Mouse (Mus musculus) liver, postnatal 0 days (tissue): ENCODE data around the gene Dera. TPM values are rescaled to one million over a fixed set of nuclear protein-coding genes. Genes with fewer than 3 reads are reported as not detected.

Experiments
- ATAC-seq: fragments of 200-750 bp; cut with Nextera tagmentation; 2 replicates; pipeline ENCODE4 v1.8.0; 2017; ENCODE audit warnings: mild to moderate bottlenecking, moderate library complexity
- DNase-seq: peaks from one replicate; pipeline ENCODE4 v3.0.0-alpha.2; 2016
- H3K27ac ChIP-seq: fragments of 300-500 bp; sonication (generic); 2 replicates; pipeline ENCODE4 v1.5.1; 2014; ENCODE audit warnings: antibody characterized with exemption, moderate library complexity, mild to moderate bottlenecking, low read depth
- H3K27me3 ChIP-seq: fragments of 300-500 bp; sonication (generic); 2 replicates; pipeline ENCODE4 v1.6.1; 2014; ENCODE audit warnings: low read length, control low read depth, mixed read lengths; ENCODE audit not compliant: insufficient read depth
- H3K36me3 ChIP-seq: fragments of 300-500 bp; sonication (generic); replicated peaks from 2 replicates; pipeline ENCODE4 v1.6.1; 2014; ENCODE audit warnings: mild to moderate bottlenecking, control low read depth, low read length, moderate library complexity, mixed read lengths; ENCODE audit not compliant: insufficient read depth
- H3K4me1 ChIP-seq: fragments of 300-500 bp; sonication (generic); 2 replicates; pipeline ENCODE4 v1.6.1; 2014; ENCODE audit warnings: antibody characterized with exemption, mild to moderate bottlenecking, control low read depth; ENCODE audit not compliant: insufficient read depth
- H3K4me2 ChIP-seq: fragments of 300-500 bp; sonication (generic); 2 replicates; pipeline ENCODE4 v1.6.1; 2014; ENCODE audit warnings: low read depth, mild to moderate bottlenecking, low read length, moderate library complexity, mixed read lengths
- H3K4me3 ChIP-seq: fragments of 300-500 bp; sonication (generic); 2 replicates; pipeline ENCODE4 v1.5.1; 2014; ENCODE audit warnings: low read depth, low read length
- H3K9ac ChIP-seq: fragments of 300-500 bp; sonication (generic); replicated peaks from 2 replicates; pipeline ENCODE4 v1.6.1; 2014; ENCODE audit warnings: mild to moderate bottlenecking, moderate library complexity
- H3K9me3 ChIP-seq: fragments of 300-500 bp; sonication (generic); 2 replicates; pipeline ENCODE4 v1.6.1; 2016; ENCODE audit warnings: mild to moderate bottlenecking, control low read depth, low read length, mixed read lengths
- CTCF ChIP-seq: sonication (generic); IDR thresholded peaks from 2 replicates; pipeline ENCODE4 v1.5.1; 2016; ENCODE audit warnings: antibody characterized with exemption, low read depth
- EP300 ChIP-seq: IDR thresholded peaks from 2 replicates; pipeline ENCODE4 v1.6.1; 2016; ENCODE audit warnings: antibody characterized with exemption, low read depth, mild to moderate bottlenecking
- WGBS: fragments of 180-500 bp; shearing (Covaris S2); extraction: QIAGEN DNeasy Blood & Tissue Kit; methylation state at CpG from one replicate; pipeline ENCODE4 v1.1.7; 2014; ENCODE audit not compliant: insufficient replicate concordance; 5-methylcytosine and 5-hydroxymethylcytosine counted together
- polyA plus RNA-seq: library from polyadenylated mRNA; unstranded; fragments of >200 nt; fragmentation: Nextera tagmentation; extraction: Ambion mirVana; gene quantifications from 2 replicates; pipeline ENCODE4 v1.2.1, GENCODE M21; 2015

Gene Dera
- polyA plus RNA-seq, 1 experiment from 2014 or later: 43.6 TPM

GRCm38 (mm10) chr6:137754857-137755232 is 499 bp downstream of the Dera start:
- DNase-seq: no peak
- Histone ChIP-seq H3K4me3 (peak overlapping the region; percentile 61), H3K36me3 (peaks cover 11% of the 10 kb centered on the region), H3K27me3 (no peaks in the 10 kb centered on the region), H3K27ac (peak overlapping the region; percentile 77), H3K9ac (peak overlapping the region; percentile 65), H3K9me3 (no peaks in the 10 kb centered on the region), H3K4me2 (peak overlapping the region; percentile 74), H3K4me1 (peaks cover 10% of the 10 kb centered on the region; the same call in 1 of the 2 replicates)
- TF ChIP-seq CTCF (no peak), EP300 (no peak)
- no peak for ATAC-seq
- 2% methylated on average over 8 of the region's 8 CpGs for WGBS

GRCm38 (mm10) chr6:137756310-137756709 is 2.0 kb downstream of the Dera start:
- H3K4me2 ChIP-seq: no peak overlapping the region
- no peak overlapping the region for H3K4me3 ChIP-seq
- peaks cover 10% of the 10 kb centered on the region; the same call in 1 of the 2 replicates for H3K4me1 ChIP-seq
- ATAC-seq (no peak), DNase-seq (peak; percentile 46)
- WGBS: 64% methylated on average over 5 of the region's 5 CpGs
- H3K9me3 ChIP-seq: no peaks in the 10 kb centered on the region
- no peak overlapping the region for H3K27ac ChIP-seq
- TF ChIP-seq CTCF: peak; percentile 82
- TF ChIP-seq EP300: no peak
- H3K36me3 ChIP-seq: no peaks in the 10 kb centered on the region
- no peak overlapping the region for H3K9ac ChIP-seq
- H3K27me3 ChIP-seq: no peaks in the 10 kb centered on the region

- WGBS: 81% methylated on average over 1 of the region's 1 CpGs
- no peaks in the 10 kb centered on the region for H3K9me3 ChIP-seq
- TF ChIP-seq EP300: no peak
- TF ChIP-seq CTCF: no peak
- no peak overlapping the region for H3K4me2 ChIP-seq
- peaks cover 6% of the 10 kb centered on the region; the same call in 1 of the 2 replicates for H3K4me1 ChIP-seq
- no peak overlapping the region for H3K9ac ChIP-seq
- H3K4me3 ChIP-seq: no peak overlapping the region
- no peak overlapping the region for H3K27ac ChIP-seq
- H3K27me3 ChIP-seq: no peaks in the 10 kb centered on the region
- DNase-seq (no peak), ATAC-seq (no peak)
- H3K36me3 ChIP-seq: no peaks in the 10 kb centered on the region
These were observed 3.5 kb downstream of the Dera start for GRCm38 (mm10) chr6:137757891-137758290.

GRCm38 (mm10) chr6:137759681-137760080 is 5.3 kb downstream of the Dera start:
- no peak overlapping the region for H3K4me3 ChIP-seq
- H3K9me3 ChIP-seq: no peaks in the 10 kb centered on the region
- ATAC-seq (peak; percentile 68), DNase-seq (no peak)
- TF ChIP-seq CTCF (no peak), EP300 (no peak)
- no peaks in the 10 kb centered on the region for H3K27me3 ChIP-seq
- 71% methylated on average over 8 of the region's 8 CpGs for WGBS
- peaks cover 3% of the 10 kb centered on the region; the same call in 1 of the 2 replicates for H3K4me1 ChIP-seq
- no peak overlapping the region for H3K9ac ChIP-seq
- H3K36me3 ChIP-seq: no peaks in the 10 kb centered on the region
- no peak overlapping the region for H3K27ac ChIP-seq
- H3K4me2 ChIP-seq: no peak overlapping the region

GRCm38 (mm10) chr6:137760966-137761365 is 6.6 kb downstream of the Dera start:
- H3K4me2 ChIP-seq: no peak overlapping the region
- no peaks in the 10 kb centered on the region for H3K9me3 ChIP-seq
- no peak overlapping the region for H3K4me3 ChIP-seq
- no peaks in the 10 kb centered on the region for H3K27me3 ChIP-seq
- H3K9ac ChIP-seq: no peak overlapping the region
- WGBS: 86% methylated on average over 15 of the region's 15 CpGs
- no peak for DNase-seq
- H3K4me1 ChIP-seq: no peaks in the 10 kb centered on the region
- TF ChIP-seq EP300 (no peak), CTCF (no peak)
- ATAC-seq: no peak
- H3K27ac ChIP-seq: no peak overlapping the region
- H3K36me3 ChIP-seq: no peaks in the 10 kb centered on the region

- no peak for DNase-seq
- H3K4me2 ChIP-seq: no peak overlapping the region
- no peak for ATAC-seq
- no peak overlapping the region for H3K27ac ChIP-seq
- no peak overlapping the region for H3K4me3 ChIP-seq
- TF ChIP-seq EP300 (no peak), CTCF (no peak)
- H3K4me1 ChIP-seq: no peaks in the 10 kb centered on the region
- 68% methylated on average over 3 of the region's 3 CpGs for WGBS
- H3K9ac ChIP-seq: no peak overlapping the region
- H3K9me3 ChIP-seq: no peaks in the 10 kb centered on the region
- H3K27me3 ChIP-seq: no peaks in the 10 kb centered on the region
- no peaks in the 10 kb centered on the region for H3K36me3 ChIP-seq
These were observed 10.3 kb downstream of the Dera start for GRCm38 (mm10) chr6:137764572-137765210.
